Mouse (Mus musculus) small intestine, adult 2 months (tissue): ENCODE data around the gene 1700020L24Rik.

Experiments
- CTCF ChIP-seq: fragments of 200-500 bp; IDR thresholded peaks from 2 replicates; pipeline ENCODE4 v1.5.1; 2012; ENCODE audit warnings: low read depth, mild to moderate bottlenecking, control low read depth, inconsistent platforms, low read length, moderate library complexity, mixed read lengths; ENCODE audit not compliant: insufficient replicate concordance, insufficient read length; ENCODE audit errors: extremely low read depth
- POLR2A ChIP-seq: fragments of 200-500 bp; IDR thresholded peaks from 2 replicates; pipeline ENCODE4 v1.6.1; 2012; ENCODE audit warnings: low read depth, mild to moderate bottlenecking, control low read depth, inconsistent platforms, low read length, moderate library complexity

DNA sequence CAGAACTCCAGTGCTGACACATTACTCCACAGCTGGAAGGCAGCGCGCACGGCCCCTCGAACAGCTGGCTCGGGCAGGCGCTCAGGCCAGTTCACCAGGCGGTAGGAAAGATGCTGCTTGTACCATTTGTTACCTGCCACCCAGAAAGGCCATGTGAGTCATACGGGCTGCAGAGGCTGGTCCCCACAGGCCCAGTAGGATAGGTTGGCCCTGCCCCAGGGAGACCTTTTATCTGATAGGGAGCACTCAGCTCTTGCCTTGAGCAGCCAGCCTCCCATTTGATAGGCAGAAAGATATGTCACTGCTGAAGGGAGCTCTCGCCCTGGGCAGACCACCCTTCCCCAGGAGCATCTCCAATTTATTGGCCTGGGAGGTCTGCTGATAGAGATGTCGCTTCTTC lies 10.1 kb downstream of the 1700020L24Rik start:
- TF ChIP-seq CTCF: no peak
- TF ChIP-seq POLR2A: no peak
